22 mouse cellular contexts compared by ENCODE assay signal in the genomic region with DNA sequence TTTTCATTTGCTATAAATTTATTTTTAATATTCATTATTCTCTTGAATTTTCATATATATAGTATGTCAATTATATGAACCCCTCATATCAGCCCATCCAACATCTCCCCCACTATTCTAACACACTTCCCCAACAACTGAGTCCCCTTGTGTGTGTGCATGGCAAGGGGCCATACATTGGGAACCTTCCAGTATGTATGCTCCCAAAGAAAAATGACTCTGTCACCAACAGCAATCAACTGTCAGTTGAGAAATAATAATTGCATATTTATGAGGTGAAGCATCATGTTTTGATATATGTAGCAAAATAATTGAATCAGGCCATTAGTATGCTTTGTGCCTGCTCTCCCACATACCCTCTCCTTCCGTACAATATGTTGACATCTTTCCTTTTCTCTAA.
DNase-seq lines count a peak whose midpoint lies in the region; ATAC-seq and TF ChIP-seq lines count a peak whose summit lies in the region.
"Had no signal": no experiment of that assay in that cellular context is flagged by ENCODE, and none has a peak within 500 bp of the region (broad histone marks: within the 10 kb centered on the region; RNA-seq: fewer than 3 reads in every experiment).

No protein-coding gene starts in this region.

- DNase-seq in forebrain, embryonic 14.5 days (ENCODE audit: low spot score): peak; percentile 60
- DNase-seq in forebrain, embryonic 11.5 days (ENCODE audit: low spot score): no peak
- DNase-seq in brain, embryonic 14.5 days (ENCODE audit: low read depth): peak; percentile 75
- no peak for DNase-seq in urinary bladder, postnatal 10 days (ENCODE audit: low spot score)
- DNase-seq: adrenal gland, adult 2 months; adrenal gland, adult 8-10 months; adrenal gland, postnatal 10 days; adrenal gland, postnatal 14 days; adrenal gland, postnatal 25 days; adrenal gland, postnatal 36 days; B cell, adult 2 months; cerebellum, adult 11 months; cerebellum, adult 11-12 months; cerebellum, adult 18-20 months; cerebellum, adult 2 months had no signal

- 74% methylated on average over 1 of the region's 1 CpGs for WGBS in forebrain, embryonic 14.5 days
- 89% methylated on average over 1 of the region's 1 CpGs for WGBS in forebrain, embryonic 11.5 days
- 59% methylated on average over 1 of the region's 1 CpGs for WGBS in forebrain, embryonic 15.5 days
- WGBS in forebrain, embryonic 12.5 days: 84% methylated on average over 1 of the region's 1 CpGs

- no peak overlapping the region for H3K4me2 ChIP-seq in forebrain, embryonic 14.5 days (ENCODE audit: low read length)
- no peak overlapping the region for H3K4me2 ChIP-seq in forebrain, embryonic 11.5 days (ENCODE audit: low read depth, low read length, severe bottlenecking)
- H3K4me2 ChIP-seq in forebrain, embryonic 15.5 days (replicated peaks): no peak overlapping the region
- H3K4me2 ChIP-seq in forebrain, embryonic 12.5 days: no peak overlapping the region

- peak; percentile 65; the same call in 1 of the 2 replicates for ATAC-seq in forebrain, embryonic 14.5 days
- ATAC-seq in forebrain, embryonic 11.5 days (replicated peaks; ENCODE audit: low FRiP score): no peak
- ATAC-seq in forebrain, embryonic 15.5 days (replicated peaks): no peak
- ATAC-seq in forebrain, embryonic 12.5 days (ENCODE audit: low FRiP score): no peak
- ATAC-seq: activated CD4-positive, CD25-positive, alpha-beta regulatory T cell, adult 4 months; CD4-positive, CD25-positive, alpha-beta regulatory T cell, adult 4 months; Patski had no signal

- H3K4me3 ChIP-seq in forebrain, embryonic 14.5 days (ENCODE audit: low read depth, low read length): no peak overlapping the region
- H3K4me3 ChIP-seq in forebrain, embryonic 11.5 days (ENCODE audit: low read depth, low read length): no peak overlapping the region
- H3K4me3 ChIP-seq in forebrain, embryonic 15.5 days: no peak overlapping the region
- no peak overlapping the region for H3K4me3 ChIP-seq in forebrain, embryonic 12.5 days (replicated peaks)

- TF ChIP-seq CTCF in brain, embryonic 14.5 days (IDR thresholded peaks at IDR 0.05; ENCODE audit: borderline replicate concordance, extremely low read depth, insufficient read depth, insufficient read length): no peak

- H3K27ac ChIP-seq in forebrain, embryonic 14.5 days (ENCODE audit: low read depth, low read length): no peak overlapping the region
- no peak overlapping the region for H3K27ac ChIP-seq in forebrain, embryonic 11.5 days (ENCODE audit: low read depth, low read length)
- H3K27ac ChIP-seq in forebrain, embryonic 15.5 days (replicated peaks): 0 out of 2 replicates have a peak overlapping the region, but pooled peaks have one; percentile 8
- H3K27ac ChIP-seq in forebrain, embryonic 12.5 days: no peak overlapping the region

- no peak for TF ChIP-seq POLR2A in brain, embryonic 14.5 days (IDR thresholded peaks at IDR 0.05; ENCODE audit: borderline replicate concordance, extremely low read depth, insufficient read depth, insufficient read length, poor library complexity, severe bottlenecking)

- no peaks in the 10 kb centered on the region for H3K9me3 ChIP-seq in forebrain, embryonic 14.5 days (replicated peaks; ENCODE audit: control insufficient read depth, low read length)
- H3K9me3 ChIP-seq in forebrain, embryonic 11.5 days (ENCODE audit: control insufficient read depth, low read length): no peaks in the 10 kb centered on the region
- H3K9me3 ChIP-seq in forebrain, embryonic 15.5 days: no peaks in the 10 kb centered on the region
- no peaks in the 10 kb centered on the region for H3K9me3 ChIP-seq in forebrain, embryonic 12.5 days

- H3K9ac ChIP-seq in forebrain, embryonic 14.5 days (ENCODE audit: low read length): no peak overlapping the region
- no peak overlapping the region for H3K9ac ChIP-seq in forebrain, embryonic 11.5 days (ENCODE audit: low read length)
- no peak overlapping the region for H3K9ac ChIP-seq in forebrain, embryonic 15.5 days (replicated peaks)
- no peak overlapping the region for H3K9ac ChIP-seq in forebrain, embryonic 12.5 days

- H3K27me3 ChIP-seq in forebrain, embryonic 14.5 days (replicated peaks; ENCODE audit: control insufficient read depth, insufficient read depth, low read length): no peaks in the 10 kb centered on the region
- no peaks in the 10 kb centered on the region for H3K27me3 ChIP-seq in forebrain, embryonic 11.5 days (ENCODE audit: control insufficient read depth, insufficient read depth, low read length)
- H3K27me3 ChIP-seq in forebrain, embryonic 15.5 days: no peaks in the 10 kb centered on the region
- H3K27me3 ChIP-seq in forebrain, embryonic 12.5 days: no peaks in the 10 kb centered on the region
- H3K27me3 ChIP-seq: CH12.LX, Patski had no signal

- H3K4me1 ChIP-seq in forebrain, embryonic 14.5 days (ENCODE audit: control insufficient read depth, insufficient read depth, low read length): no peaks in the 10 kb centered on the region
- no peaks in the 10 kb centered on the region for H3K4me1 ChIP-seq in forebrain, embryonic 11.5 days (replicated peaks; ENCODE audit: control insufficient read depth, insufficient read depth, low read length)
- no peaks in the 10 kb centered on the region for H3K4me1 ChIP-seq in forebrain, embryonic 15.5 days
- H3K4me1 ChIP-seq in forebrain, embryonic 12.5 days: no peaks in the 10 kb centered on the region

- H3K36me3 ChIP-seq in forebrain, embryonic 14.5 days (ENCODE audit: control insufficient read depth, insufficient read depth, low read length): no peaks in the 10 kb centered on the region
- no peaks in the 10 kb centered on the region for H3K36me3 ChIP-seq in forebrain, embryonic 11.5 days (ENCODE audit: control insufficient read depth, insufficient read depth, low read length)
- no peaks in the 10 kb centered on the region for H3K36me3 ChIP-seq in forebrain, embryonic 15.5 days
- H3K36me3 ChIP-seq in forebrain, embryonic 12.5 days (replicated peaks): no peaks in the 10 kb centered on the region
- H3K36me3 ChIP-seq: G1E had no signal

Comparison
In these comparisons a context has a peak if more than half of its experiments do, and no peak if none do; other contexts are left out.
1. DNase-seq: peak in forebrain, embryonic 14.5 days (single experiment) and brain, embryonic 14.5 days (single experiment); none in forebrain, embryonic 11.5 days (single experiment) and urinary bladder, postnatal 10 days (single experiment).